In genomic region chr4:141467581-141467927, GRCm38 (mm10) we compare ENCODE assay signal across 27 mouse cellular contexts. TPM values are rescaled to one million over a fixed set of nuclear protein-coding genes. Genes with fewer than 3 reads are reported as not detected.
A peak's percentile ranks its signal among the peaks of the same experiment; 100 is the strongest.
DNase-seq lines count a peak whose midpoint lies in the region; ATAC-seq and TF ChIP-seq lines count a peak whose summit lies in the region.
"Had no signal": no experiment of that assay in that cellular context is flagged by ENCODE, and none has a peak within 500 bp of the region (broad histone marks: within the 10 kb centered on the region; RNA-seq: fewer than 3 reads in every experiment).

No protein-coding gene starts in this region.

- DNase-seq in heart, adult 2 months = no peak
- DNase-seq in heart, postnatal 36 days = no peak
- no peak for DNase-seq in limb, embryonic 10.5 days (ENCODE audit: low spot score)
- DNase-seq in kidney, adult 18-20 months = no peak
- DNase-seq: adrenal gland, adult 2 months; adrenal gland, postnatal 10 days; adrenal gland, postnatal 25 days; cerebellum, adult 11 months; cerebellum, adult 18-20 months; cerebellum, adult 8-10 months; cerebellum, adult 9-11 months; cerebellum, postnatal 36 days; embryo, embryonic 11 days had no signal

- no peak for ATAC-seq in limb, embryonic 12.5 days (ENCODE audit: insufficient number of reproducible peaks, insufficient read depth, low FRiP score, low TSS enrichment, low read depth)
- no peak for ATAC-seq in limb, embryonic 13.5 days (ENCODE audit: low FRiP score, low read depth)
- ATAC-seq: forebrain, embryonic 14.5 days had no signal

- no peaks in the 10 kb centered on the region for H3K9me3 ChIP-seq in limb, embryonic 12.5 days
- no peaks in the 10 kb centered on the region for H3K9me3 ChIP-seq in limb, embryonic 10.5 days (replicated peaks)
- H3K9me3 ChIP-seq in limb, embryonic 13.5 days = no peaks in the 10 kb centered on the region
- H3K9me3 ChIP-seq: embryonic facial prominence, embryonic 13.5 days; forebrain, embryonic 12.5 days had no signal

- H3K79me2 ChIP-seq in heart, adult 2 months (replicated peaks; ENCODE audit: control insufficient read depth, insufficient read depth, low read length) = no peaks in the 10 kb centered on the region

- TF ChIP-seq POLR2A in heart, adult 2 months (IDR thresholded peaks at IDR 0.05; ENCODE audit: insufficient read depth, low read depth, low read length) = no peak

- H3K27ac ChIP-seq in heart, adult 2 months = no peak overlapping the region
- H3K27ac ChIP-seq in limb, embryonic 12.5 days = 0 out of 2 replicates have a peak overlapping the region, but pooled peaks have one; percentile 7
- no peak overlapping the region for H3K27ac ChIP-seq in limb, embryonic 10.5 days
- H3K27ac ChIP-seq in limb, embryonic 13.5 days = no peak overlapping the region
- H3K27ac ChIP-seq: embryonic facial prominence, embryonic 13.5 days; embryonic facial prominence, embryonic 15.5 days; forebrain, embryonic 10.5 days; forebrain, embryonic 12.5 days had no signal

- intact Hi-C loops in heart, adult 2 months (cut with DNase I) = no loop called here
- intact Hi-C loops in heart, postnatal 36 days (cut with DNase I) = no loop called here

- no peaks in the 10 kb centered on the region for H3K4me1 ChIP-seq in heart, adult 2 months (ENCODE audit: control insufficient read depth, insufficient read depth, low read length)
- no peaks in the 10 kb centered on the region for H3K4me1 ChIP-seq in limb, embryonic 12.5 days (replicated peaks)
- no peaks in the 10 kb centered on the region for H3K4me1 ChIP-seq in limb, embryonic 10.5 days
- H3K4me1 ChIP-seq in limb, embryonic 13.5 days = no peaks in the 10 kb centered on the region
- H3K4me1 ChIP-seq: embryonic facial prominence, embryonic 13.5 days; forebrain, embryonic 10.5 days; forebrain, embryonic 12.5 days had no signal

- no peaks in the 10 kb centered on the region for H3K36me3 ChIP-seq in heart, adult 2 months (ENCODE audit: control insufficient read depth, insufficient read depth, low read length)
- peaks cover 100% of the 10 kb centered on the region for H3K36me3 ChIP-seq in limb, embryonic 12.5 days
- peaks cover 98% of the 10 kb centered on the region for H3K36me3 ChIP-seq in limb, embryonic 10.5 days
- peaks cover 98% of the 10 kb centered on the region for H3K36me3 ChIP-seq in limb, embryonic 13.5 days

- TF ChIP-seq CTCF in heart, adult 2 months (IDR thresholded peaks at IDR 0.05) = 0 out of 2 replicates have a peak, but pooled peaks have one; percentile 1

- H3K4me2 ChIP-seq in limb, embryonic 12.5 days = no peak overlapping the region
- no peak overlapping the region for H3K4me2 ChIP-seq in limb, embryonic 13.5 days (replicated peaks)
- H3K4me2 ChIP-seq: embryonic facial prominence, embryonic 13.5 days; embryonic facial prominence, embryonic 15.5 days; forebrain, embryonic 12.5 days had no signal

- H3K27me3 ChIP-seq in heart, adult 2 months (ENCODE audit: control insufficient read depth, insufficient read depth, low read length) = no peaks in the 10 kb centered on the region
- H3K27me3 ChIP-seq in limb, embryonic 12.5 days = no peaks in the 10 kb centered on the region
- no peaks in the 10 kb centered on the region for H3K27me3 ChIP-seq in limb, embryonic 10.5 days (ENCODE audit: low read depth, poor library complexity, severe bottlenecking)
- no peaks in the 10 kb centered on the region for H3K27me3 ChIP-seq in limb, embryonic 13.5 days
- H3K27me3 ChIP-seq: embryonic facial prominence, embryonic 13.5 days; embryonic facial prominence, embryonic 15.5 days; forebrain, embryonic 12.5 days had no signal

- no peak overlapping the region for H3K9ac ChIP-seq in heart, adult 2 months (ENCODE audit: low read depth, low read length)
- no peak overlapping the region for H3K9ac ChIP-seq in limb, embryonic 12.5 days (replicated peaks)
- H3K9ac ChIP-seq in limb, embryonic 13.5 days = 0 out of 2 replicates have a peak overlapping the region, but pooled peaks have one; percentile 25
- H3K9ac ChIP-seq: embryonic facial prominence, embryonic 13.5 days; embryonic facial prominence, embryonic 15.5 days; forebrain, embryonic 12.5 days had no signal

- 77% methylated on average over 6 of the region's 6 CpGs for WGBS in heart, adult 2 months
- 88% methylated on average over 6 of the region's 6 CpGs for WGBS in limb, embryonic 12.5 days
- 88% methylated on average over 6 of the region's 6 CpGs for WGBS in limb, embryonic 10.5 days
- 85% methylated on average over 6 of the region's 6 CpGs for WGBS in limb, embryonic 13.5 days

- no peak overlapping the region for H3K4me3 ChIP-seq in heart, adult 2 months
- no peak overlapping the region for H3K4me3 ChIP-seq in limb, embryonic 12.5 days (replicated peaks)
- H3K4me3 ChIP-seq in limb, embryonic 10.5 days = no peak overlapping the region
- H3K4me3 ChIP-seq in limb, embryonic 13.5 days = no peak overlapping the region
- H3K4me3 ChIP-seq: embryonic facial prominence, embryonic 13.5 days; embryonic facial prominence, embryonic 15.5 days; erythroblast, embryonic 14.5 days; forebrain, embryonic 10.5 days; forebrain, embryonic 12.5 days had no signal

- TF ChIP-seq EP300 in heart, adult 2 months (IDR thresholded peaks at IDR 0.05; ENCODE audit: insufficient read depth, low read depth, low read length) = no peak

RNA-seq across cellular contexts. Expression of gene Zbtb17, which starts 23.1 kb away (rescaled TPM):
- total RNA-seq in heart, adult 2 months (2021) = 10 to 100 TPM; 22.9 to 26.4 TPM
- polyA plus RNA-seq in heart, adult 2 months (2012; rRNA removed) = 23.3 and 29.9 TPM in 2 replicates
- total RNA-seq in heart, postnatal 36 days (2021) = 10 to 100 TPM; 21.3 to 24.7 TPM
- polyA plus RNA-seq in limb, embryonic 12.5 days (2016; fragmentation: Nextera tagmentation; extraction: Ambion mirVana) = 59.0 and 61.1 TPM in 2 replicates
- polyA plus RNA-seq in limb, embryonic 10.5 days (2016; fragmentation: Nextera tagmentation; extraction: Ambion mirVana) = 60.6 and 66.5 TPM in 2 replicates
- polyA plus RNA-seq in limb, embryonic 13.5 days (2015; fragmentation: Nextera tagmentation; extraction: Ambion mirVana) = 48.6 and 48.7 TPM in 2 replicates

RNA-seq across cellular contexts. Expression of gene Srarp, which starts 31.6 kb away (rescaled TPM):
- total RNA-seq in heart, adult 2 months (2021) = 1 to 10 TPM; 1.6 to 2.2 TPM
- 0.94 and 2.4 TPM in 2 replicates for polyA plus RNA-seq in heart, adult 2 months (2012; rRNA removed)
- total RNA-seq in heart, postnatal 36 days (2021) = 1 to 10 TPM in 1 of 2 experiments, under 1 TPM in 1; 0.67 to 1.6 TPM
- polyA plus RNA-seq in limb, embryonic 12.5 days (2016; fragmentation: Nextera tagmentation; extraction: Ambion mirVana) = not detected in 2 replicates
- polyA plus RNA-seq in limb, embryonic 10.5 days (2016; fragmentation: Nextera tagmentation; extraction: Ambion mirVana) = not detected in 2 replicates
- polyA plus RNA-seq in limb, embryonic 13.5 days (2015; fragmentation: Nextera tagmentation; extraction: Ambion mirVana) = not detected in 2 replicates
- total RNA-seq: adrenal gland, postnatal 10 days; adrenal gland, postnatal 25 days; adrenal gland, postnatal 4 days; common myeloid progenitor, adult 5-6 weeks; ES-E14; MEL had no signal
- polyA plus RNA-seq: C2C12; embryonic facial prominence, embryonic 11.5 days; embryonic facial prominence, embryonic 13.5 days; embryonic facial prominence, embryonic 15.5 days; erythroblast, embryonic 14.5 days; forebrain, embryonic 10.5 days; forebrain, embryonic 12.5 days had no signal

RNA-seq across cellular contexts. Expression of gene Hspb7, which starts 47.0 kb away (rescaled TPM):
- 1,000 to 10,000 TPM; 1,066 to 1,498 TPM for total RNA-seq in heart, adult 2 months (2021)
- 973 and 1,028 TPM in 2 replicates for polyA plus RNA-seq in heart, adult 2 months (2012; rRNA removed)
- 1,000 to 10,000 TPM; 1,173 to 1,191 TPM for total RNA-seq in heart, postnatal 36 days (2021)
- 0.08 TPM in 1 of 2 replicates, not detected in the other for polyA plus RNA-seq in limb, embryonic 12.5 days (2016; fragmentation: Nextera tagmentation; extraction: Ambion mirVana)
- 0.05 and 0.06 TPM in 2 replicates for polyA plus RNA-seq in limb, embryonic 10.5 days (2016; fragmentation: Nextera tagmentation; extraction: Ambion mirVana)
- 0.06 and 0.10 TPM in 2 replicates for polyA plus RNA-seq in limb, embryonic 13.5 days (2015; fragmentation: Nextera tagmentation; extraction: Ambion mirVana)
- total RNA-seq: common myeloid progenitor, adult 5-6 weeks; ES-E14; MEL had no signal
- polyA plus RNA-seq: embryonic facial prominence, embryonic 13.5 days; erythroblast, embryonic 14.5 days; forebrain, embryonic 10.5 days; forebrain, embryonic 12.5 days; forebrain, embryonic 14.5 days had no signal

RNA-seq across cellular contexts. Expression of gene Clcnkb, which starts 51.7 kb away (rescaled TPM):
- total RNA-seq in heart, adult 2 months (2021) = under 1 TPM; 0.43 to 0.57 TPM
- polyA plus RNA-seq in heart, adult 2 months (2012; rRNA removed) = 2.1 and 4.6 TPM in 2 replicates
- 1 to 10 TPM in 1 of 2 experiments, under 1 TPM in 1; 0.38 to 1.0 TPM for total RNA-seq in heart, postnatal 36 days (2021)
- not detected in 2 replicates for polyA plus RNA-seq in limb, embryonic 12.5 days (2016; fragmentation: Nextera tagmentation; extraction: Ambion mirVana)
- not detected in 2 replicates for polyA plus RNA-seq in limb, embryonic 10.5 days (2016; fragmentation: Nextera tagmentation; extraction: Ambion mirVana)
- polyA plus RNA-seq in limb, embryonic 13.5 days (2015; fragmentation: Nextera tagmentation; extraction: Ambion mirVana) = not detected in 2 replicates
- total RNA-seq: adrenal gland, adult 2 months; adrenal gland, postnatal 10 days; adrenal gland, postnatal 25 days; common myeloid progenitor, adult 5-6 weeks; MEL had no signal
- polyA plus RNA-seq: adrenal gland, adult 2 months; C2C12; embryonic facial prominence, embryonic 11.5 days; embryonic facial prominence, embryonic 13.5 days; embryonic facial prominence, embryonic 15.5 days; erythroblast, embryonic 14.5 days; forebrain, embryonic 10.5 days; forebrain, embryonic 12.5 days; forebrain, embryonic 14.5 days had no signal

Comparison
In these comparisons a context has a peak if more than half of its experiments do, and no peak if none do; other contexts are left out.
1. RNA of gene Hspb7, which starts 47.0 kb away (polyA plus RNA-seq): 973 to 1,028 TPM in heart, adult 2 months; 0.06 to 0.10 TPM in limb, embryonic 13.5 days, 0.05 to 0.06 TPM in limb, embryonic 10.5 days and 0.08 TPM in limb, embryonic 12.5 days; every median in the first group is over 100 times any median in the second.